Mouse (Mus musculus) testis, adult 10 weeks (tissue): ENCODE measurements around the gene Qrsl1. TPM values are rescaled to one million over a fixed set of nuclear protein-coding genes. Genes with fewer than 3 reads are reported as not detected.

Experiments
- polyA plus RNA-seq: library from polyadenylated mRNA; stranded (reverse); fragments of 350-450 nt; fragmentation: Illumina TruSeq; extraction: RNeasy Lipid Tissue Mini Kit (QIAGEN cat#74804); gene quantifications from one replicate; pipeline ENCODE4 v1.2.3, GENCODE M21; 2014; ENCODE audit warnings: low read depth, low replicate concordance

Qrsl1 gene
- 25.4 TPM for polyA plus RNA-seq

DNA sequence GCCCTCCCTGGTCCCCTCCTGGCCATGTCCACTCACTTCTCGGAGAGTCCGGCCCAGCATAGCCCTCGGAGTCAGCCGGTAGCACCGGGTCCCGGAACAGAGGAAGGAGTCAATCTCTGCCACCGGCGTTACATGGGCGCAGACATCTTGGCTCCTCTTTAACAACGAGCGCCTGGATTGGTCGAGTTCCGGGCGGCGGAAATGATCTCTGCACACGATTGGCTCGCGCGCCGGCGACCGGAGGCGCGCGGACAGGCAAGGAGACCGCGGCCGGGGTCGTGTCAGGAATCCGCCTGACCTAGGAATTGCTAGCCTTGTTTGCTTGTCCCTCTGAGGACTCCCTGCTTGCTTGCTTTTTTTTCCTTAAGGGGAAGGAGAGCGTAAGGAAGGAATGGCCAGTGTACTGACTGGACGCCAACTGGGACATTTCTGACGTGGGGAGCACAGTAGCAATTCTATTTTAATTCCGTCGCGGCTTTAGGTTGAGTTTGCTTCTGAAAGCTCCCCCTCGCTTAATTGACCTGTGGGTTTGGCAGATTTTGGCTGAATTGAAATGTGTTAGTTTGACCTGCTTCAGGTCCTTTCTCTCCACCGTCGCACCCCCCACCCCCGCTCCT, at the start of gene Qrsl1, which contains the start of gene Rtn4ip1:
Gene Qrsl1, minus strand, starts transcription at position 168 of the 617 bp plus-strand sequence.
Gene Rtn4ip1, plus strand, starts transcription at position 230 of the 617 bp plus-strand sequence.

Other genes with a start within 250 kb of the Qrsl1 start
- 12.6 TPM for gene Rtn4ip1, start 62 bp upstream of the Qrsl1 start, polyA plus RNA-seq
- gene Crybg1, start 247.1 kb upstream of the Qrsl1 start, polyA plus RNA-seq, result 1.0 TPM